Mouse (Mus musculus) liver, adult 2 months (tissue): Measurements from ENCODE around the gene Tollip.

Source experiments
- CTCF ChIP-seq: fragments of 200-500 bp; IDR thresholded peaks from 2 replicates; pipeline ENCODE4 v1.5.1; 2011; ENCODE audit warnings: low read depth, low read length, control low read depth
- POLR2A ChIP-seq: fragments of 200-500 bp; IDR thresholded peaks from 2 replicates; pipeline ENCODE4 v1.6.1; 2011; ENCODE audit warnings: low read length, control low read depth; ENCODE audit not compliant: insufficient read depth; ENCODE audit errors: extremely low read depth

GRCm38 (mm10) chr7:141960926-141961325 is 42.6 kb upstream of the Tollip start:
- TF ChIP-seq POLR2A (no peak), CTCF (no peak)
